Mouse (Mus musculus): ENCODE measurements around the gene Clcn5.

- TF ChIP-seq POU5F1 (IDR thresholded peaks at IDR 0.05; ENCODE audit: borderline replicate concordance, low read length) (no peak), CTCF (conservative IDR thresholded peaks at IDR 0.05; ENCODE audit: low read length) (no peak)
Observed at GRCm38 (mm10) chrX:7168799-7169198, 150.4 kb downstream of the Clcn5 start.

Measured in E14TG2a.4 (cell line).